Mouse (Mus musculus): ENCODE measurements around the gene Tmem206. TPM values are rescaled to one million over a fixed set of nuclear protein-coding genes. Genes with fewer than 3 reads are reported as not detected.

The Tmem206 gene
- polyA plus RNA-seq, 1 experiment = 12.4 TPM

DNA sequence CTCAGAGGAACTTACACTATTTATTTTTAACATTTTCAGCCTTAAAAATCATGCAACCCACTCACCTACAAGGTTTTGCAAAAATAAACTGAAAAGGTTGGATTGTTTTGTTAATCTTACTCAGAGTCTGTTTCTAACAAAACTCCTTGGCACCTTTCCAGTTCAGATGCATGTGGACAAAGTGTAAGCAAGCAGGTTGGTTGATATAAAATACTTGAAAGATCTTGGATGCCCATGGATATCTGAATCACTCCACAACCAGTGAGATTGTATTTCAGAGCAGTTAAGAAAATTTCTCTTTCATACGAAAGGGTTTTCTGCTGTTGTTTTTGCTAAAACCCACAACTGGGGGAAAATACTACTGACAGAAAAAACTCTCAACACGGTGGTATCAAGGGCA, 68.4 kb downstream of the Tmem206 start:
- TF ChIP-seq CTCF (IDR thresholded peaks at IDR 0.05; ENCODE audit: extremely low read depth, insufficient read depth, insufficient read length, insufficient replicate concordance) (no peak), POLR2A (IDR thresholded peaks at IDR 0.05; ENCODE audit: low read depth, low read length) (no peak)
- Histone ChIP-seq H3K27me3 (ENCODE audit: control insufficient read depth, insufficient read depth, low read length) (0 out of 2 replicates have a peak, but pooled peaks cover 2% of the 10 kb centered on the region), H3K27ac (ENCODE audit: insufficient read depth, low read length) (no peak overlapping the region), H3K36me3 (ENCODE audit: control insufficient read depth, insufficient read depth, low read length) (no peaks in the 10 kb centered on the region), H3K4me1 (ENCODE audit: control insufficient read depth, insufficient read depth, insufficient read length) (peaks cover 13% of the 10 kb centered on the region), H3K4me3 (ENCODE audit: extremely low read depth, insufficient read depth, insufficient read length) (peak overlapping the region; percentile 21; the same call in 1 of the 2 replicates)
- DNase-seq (ENCODE audit: low read depth in 1 of 2, low spot score in 2 of 2) = no peak
- 7% methylated on average over 2 of the region's 2 CpGs for WGBS

DNA sequence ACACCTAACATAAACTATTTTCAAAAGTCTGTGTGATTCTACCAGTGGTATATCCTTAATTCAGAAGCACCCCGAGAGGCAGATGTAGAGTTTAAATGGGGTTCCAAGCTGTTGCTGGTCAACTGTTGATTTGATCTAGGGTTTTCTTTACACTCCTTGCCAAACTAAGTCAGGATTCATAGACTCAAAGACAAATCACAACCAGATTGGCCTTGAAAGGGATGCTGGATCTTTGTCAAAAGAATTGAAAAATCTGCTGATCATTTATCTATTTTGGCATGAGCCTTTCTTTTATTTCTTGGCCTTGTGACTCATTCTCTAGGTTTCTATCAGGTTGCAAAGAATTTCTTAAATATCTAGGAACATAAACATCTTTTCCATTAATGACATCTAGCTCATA, 69.5 kb downstream of the Tmem206 start:
- TF ChIP-seq POLR2A (IDR thresholded peaks at IDR 0.05; ENCODE audit: low read depth, low read length) (no peak), CTCF (IDR thresholded peaks at IDR 0.05; ENCODE audit: extremely low read depth, insufficient read depth, insufficient read length, insufficient replicate concordance) (no peak)
- Histone ChIP-seq H3K36me3 (ENCODE audit: control insufficient read depth, insufficient read depth, low read length) (no peaks in the 10 kb centered on the region), H3K4me3 (ENCODE audit: extremely low read depth, insufficient read depth, insufficient read length) (peak overlapping the region; percentile 46; the same call in 1 of the 2 replicates), H3K4me1 (ENCODE audit: control insufficient read depth, insufficient read depth, insufficient read length) (peaks cover 13% of the 10 kb centered on the region), H3K27me3 (ENCODE audit: control insufficient read depth, insufficient read depth, low read length) (0 out of 2 replicates have a peak, but pooled peaks cover 2% of the 10 kb centered on the region), H3K27ac (ENCODE audit: insufficient read depth, low read length) (0 out of 2 replicates have a peak overlapping the region, but pooled peaks have one; percentile 27)
- no peak for DNase-seq (ENCODE audit: low read depth in 1 of 2, low spot score in 2 of 2)
- 3% methylated on average over 1 of the region's 1 CpGs for WGBS

DNA sequence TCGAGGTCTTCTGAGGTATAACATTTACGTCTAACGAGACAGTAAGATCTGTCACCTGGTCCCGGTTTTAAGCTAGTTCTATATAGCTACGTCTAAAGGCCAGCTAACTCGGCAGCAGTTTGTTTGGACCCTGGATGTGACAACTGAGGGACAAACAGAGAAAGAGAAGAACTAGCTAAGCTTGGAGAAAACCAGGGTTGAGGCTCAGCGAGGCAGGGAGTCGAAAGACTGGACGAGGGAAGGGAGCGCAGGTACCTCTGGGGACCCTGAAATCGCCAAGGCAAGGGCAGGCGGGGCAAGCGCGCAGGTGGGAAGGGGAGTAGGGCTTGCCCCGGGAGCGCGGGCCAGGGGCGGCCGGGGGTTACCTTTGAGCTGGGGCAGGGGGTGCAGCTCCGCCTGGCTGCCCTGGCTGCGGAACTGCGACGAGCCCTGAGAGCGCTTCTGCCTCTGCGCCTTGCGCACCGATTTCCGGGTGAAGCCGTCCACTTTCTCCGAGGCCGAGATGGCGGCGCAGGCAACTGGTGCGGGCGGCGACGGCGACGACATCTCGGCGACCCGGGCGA, 70.2 kb downstream of the Tmem206 start:
- H3K27ac ChIP-seq (ENCODE audit: insufficient read depth, low read length) = peak overlapping the region; percentile 97
- H3K4me3 ChIP-seq (ENCODE audit: extremely low read depth, insufficient read depth, insufficient read length) = peak overlapping the region; percentile 84
- whole genome bisulfite sequencing = 1% methylated on average over 40 of the region's 43 CpGs
- 0 out of 2 replicates have a peak, but pooled peaks cover 2% of the 10 kb centered on the region for H3K27me3 ChIP-seq (ENCODE audit: control insufficient read depth, insufficient read depth, low read length)
- DNase-seq (ENCODE audit: low read depth in 1 of 2, low spot score in 2 of 2) = peak; percentile 25 to 68
- H3K4me1 ChIP-seq (ENCODE audit: control insufficient read depth, insufficient read depth, insufficient read length) = peaks cover 13% of the 10 kb centered on the region
- peak; percentile 8; the same call in 1 of the 2 replicates for TF ChIP-seq POLR2A (IDR thresholded peaks at IDR 0.05; ENCODE audit: low read depth, low read length)
- no peak for TF ChIP-seq CTCF (IDR thresholded peaks at IDR 0.05; ENCODE audit: extremely low read depth, insufficient read depth, insufficient read length, insufficient replicate concordance)
- no peaks in the 10 kb centered on the region for H3K36me3 ChIP-seq (ENCODE audit: control insufficient read depth, insufficient read depth, low read length)

DNA sequence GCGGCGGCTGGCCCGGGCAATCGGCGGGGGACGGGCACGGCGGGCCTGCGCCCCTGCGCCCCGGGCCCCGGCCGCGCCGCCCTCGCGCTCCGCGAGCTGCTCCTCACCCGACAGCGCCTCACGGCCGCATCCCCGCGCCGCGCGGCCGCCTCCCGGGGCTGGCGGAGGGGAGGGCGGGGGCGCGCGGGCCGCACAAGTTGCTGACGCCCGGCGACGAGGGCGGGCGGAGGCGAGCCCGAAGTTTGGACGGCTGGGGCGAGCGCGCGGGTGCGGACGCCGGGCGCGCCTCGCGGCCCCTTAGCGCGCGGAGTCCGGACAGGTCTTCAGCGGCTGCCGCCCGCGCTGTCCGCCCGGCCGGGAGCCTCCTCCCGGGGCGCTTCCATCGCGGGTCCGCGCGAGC, 70.7 kb downstream of the Tmem206 start:
- no peaks in the 10 kb centered on the region for H3K36me3 ChIP-seq (ENCODE audit: control insufficient read depth, insufficient read depth, low read length)
- peak overlapping the region; percentile 84 for H3K4me3 ChIP-seq (ENCODE audit: extremely low read depth, insufficient read depth, insufficient read length)
- peak overlapping the region; percentile 97 for H3K27ac ChIP-seq (ENCODE audit: insufficient read depth, low read length)
- DNase-seq (ENCODE audit: low read depth in 1 of 2, low spot score in 2 of 2) = peak in 1 of 2 experiments; percentile 59
- TF ChIP-seq POLR2A (IDR thresholded peaks at IDR 0.05; ENCODE audit: low read depth, low read length) = no peak; the same call in 1 of the 2 replicates
- no peak for TF ChIP-seq CTCF (IDR thresholded peaks at IDR 0.05; ENCODE audit: extremely low read depth, insufficient read depth, insufficient read length, insufficient replicate concordance)
- H3K4me1 ChIP-seq (ENCODE audit: control insufficient read depth, insufficient read depth, insufficient read length) = peaks cover 11% of the 10 kb centered on the region
- 5% methylated on average over 65 of the region's 74 CpGs for WGBS
- H3K27me3 ChIP-seq (ENCODE audit: control insufficient read depth, insufficient read depth, low read length) = 0 out of 2 replicates have a peak, but pooled peaks cover 2% of the 10 kb centered on the region

DNA sequence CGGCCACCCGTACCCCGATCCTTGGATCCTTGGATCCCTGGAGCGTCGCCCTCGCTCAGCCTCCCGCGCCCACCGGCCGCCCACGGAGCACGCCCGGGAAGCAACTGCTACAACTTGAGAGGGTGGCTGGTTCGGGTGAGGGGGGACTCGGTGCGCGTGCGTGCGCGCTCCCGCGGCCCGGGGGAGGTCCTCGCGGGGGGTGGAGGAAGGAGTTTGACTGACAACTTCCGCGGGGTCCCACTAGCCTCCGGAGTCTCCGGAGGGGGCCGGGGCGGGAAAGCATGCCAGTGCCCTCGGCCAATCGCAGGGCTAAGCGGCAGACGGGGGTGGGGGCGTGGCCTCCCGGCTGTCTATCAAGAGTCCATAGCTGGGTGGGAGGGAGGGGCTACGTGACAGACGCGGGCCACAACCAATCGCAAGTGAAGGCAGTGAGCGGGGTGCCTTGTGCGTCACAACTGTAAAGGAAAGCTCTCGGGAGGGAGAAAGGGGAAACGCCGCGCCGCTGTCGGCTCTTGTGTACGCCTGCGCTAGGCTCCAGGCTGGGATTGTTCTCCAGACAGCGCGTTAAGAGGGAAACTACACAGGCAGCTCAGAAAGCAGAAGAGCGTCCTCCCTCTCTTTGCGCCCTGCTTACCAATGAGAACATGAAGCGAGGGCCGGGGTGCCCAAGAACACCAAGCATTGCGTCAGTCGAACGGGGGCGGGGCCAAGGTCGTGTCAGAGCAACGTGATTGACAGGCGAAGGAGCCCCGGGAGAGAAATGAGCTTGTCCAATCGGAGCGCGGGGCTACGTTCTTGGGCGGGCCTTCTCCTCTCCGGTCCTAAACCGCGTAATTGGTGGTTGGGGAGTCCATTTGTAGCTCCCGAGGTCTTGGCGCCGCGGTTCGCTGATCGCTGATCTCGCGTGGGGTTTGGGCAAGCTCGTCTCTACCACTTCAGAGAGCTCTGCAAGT, 71.5 kb downstream of the Tmem206 start:
- H3K27ac ChIP-seq (ENCODE audit: insufficient read depth, low read length) = peak overlapping the region; percentile 100
- H3K36me3 ChIP-seq (ENCODE audit: control insufficient read depth, insufficient read depth, low read length) = no peaks in the 10 kb centered on the region
- 0 out of 2 replicates have a peak, but pooled peaks cover 2% of the 10 kb centered on the region for H3K27me3 ChIP-seq (ENCODE audit: control insufficient read depth, insufficient read depth, low read length)
- peak overlapping the region; percentile 84 for H3K4me3 ChIP-seq (ENCODE audit: extremely low read depth, insufficient read depth, insufficient read length)
- peaks cover 8% of the 10 kb centered on the region; the same call in 1 of the 2 replicates for H3K4me1 ChIP-seq (ENCODE audit: control insufficient read depth, insufficient read depth, insufficient read length)
- WGBS = 1% methylated on average over 82 of the region's 82 CpGs
- TF ChIP-seq POLR2A (IDR thresholded peaks at IDR 0.05; ENCODE audit: low read depth, low read length) (peak; percentile 93), CTCF (IDR thresholded peaks at IDR 0.05; ENCODE audit: extremely low read depth, insufficient read depth, insufficient read length, insufficient replicate concordance) (no peak)
- DNase-seq (ENCODE audit: low read depth in 1 of 2, low spot score in 2 of 2) = peak; percentile 99

Other genes starting within 250 kb of the Tmem206 start
- gene Batf3, start 228.1 kb upstream of the Tmem206 start, polyA plus RNA-seq (2012; rRNA removed) = 22.7 and 30.7 TPM in 2 replicates
- gene Fam71a, start 161.1 kb upstream of the Tmem206 start, polyA plus RNA-seq (2012; rRNA removed) = not detected in 2 replicates
- gene Atf3, start 107.9 kb upstream of the Tmem206 start, polyA plus RNA-seq (2012; rRNA removed) = 1.6 and 2.3 TPM in 2 replicates
- gene Nenf, start 7.7 kb upstream of the Tmem206 start, polyA plus RNA-seq (2012; rRNA removed) = 51.4 and 59.6 TPM in 2 replicates
- 49.2 and 65.2 TPM in 2 replicates for gene Ppp2r5a, start 77.4 kb downstream of the Tmem206 start, polyA plus RNA-seq (2012; rRNA removed)
- gene Dtl, start 249.6 kb downstream of the Tmem206 start, polyA plus RNA-seq (2012; rRNA removed) = 1.7 and 2.2 TPM in 2 replicates
- 23.8 and 26.6 TPM in 2 replicates for gene Ints7, start 249.7 kb downstream of the Tmem206 start, polyA plus RNA-seq (2012; rRNA removed)

Measured in spleen, adult 2 months (tissue).